Mouse (Mus musculus) embryonic facial prominence, embryonic 13.5 days (tissue): Measurements from ENCODE around the gene Flt1. TPM values are rescaled to one million over a fixed set of nuclear protein-coding genes. Genes with fewer than 3 reads are reported as not detected.

Experiments used
- ATAC-seq: fragments of 200-750 bp; cut with Nextera tagmentation; 2 replicates; pipeline ENCODE4 v1.8.0; 2017; ENCODE audit warnings: low read depth; ENCODE audit not compliant: insufficient number of reproducible peaks, insufficient read depth, low FRiP score, low TSS enrichment
- H3K27ac ChIP-seq: fragments of 300-500 bp; sonication (generic); 2 replicates; pipeline ENCODE4 v1.5.1; 2015; ENCODE audit warnings: moderate library complexity, mild to moderate bottlenecking, inconsistent platforms
- H3K27me3 ChIP-seq: fragments of 300-500 bp; sonication (generic); 2 replicates; pipeline ENCODE4 v1.6.1; 2015; ENCODE audit warnings: mild to moderate bottlenecking, inconsistent platforms
- H3K36me3 ChIP-seq: fragments of 300-500 bp; sonication (generic); 2 replicates; pipeline ENCODE4 v1.6.1; 2015; ENCODE audit warnings: mild to moderate bottlenecking, inconsistent platforms
- H3K4me1 ChIP-seq: fragments of 300-500 bp; sonication (generic); 2 replicates; pipeline ENCODE4 v1.6.1; 2015; ENCODE audit warnings: inconsistent platforms
- H3K4me2 ChIP-seq: fragments of 300-500 bp; sonication (generic); 2 replicates; pipeline ENCODE4 v1.6.1; 2015; ENCODE audit warnings: moderate library complexity, mild to moderate bottlenecking, inconsistent platforms
- H3K4me3 ChIP-seq: fragments of 300-500 bp; sonication (generic); 2 replicates; pipeline ENCODE4 v1.5.1; 2015; ENCODE audit warnings: mild to moderate bottlenecking, inconsistent platforms
- H3K9ac ChIP-seq: fragments of 300-500 bp; sonication (generic); 2 replicates; pipeline ENCODE4 v1.6.1; 2015; ENCODE audit warnings: mild to moderate bottlenecking, inconsistent platforms
- H3K9me3 ChIP-seq: fragments of 300-500 bp; sonication (generic); 2 replicates; pipeline ENCODE4 v1.6.1; 2016; ENCODE audit warnings: inconsistent platforms
- WGBS: fragments of 180-500 bp; shearing (Covaris S2); methylation state at CpG from one replicate; pipeline ENCODE4 v1.1.7; 2015; ENCODE audit warnings: mixed read lengths; 5-methylcytosine and 5-hydroxymethylcytosine counted together
- polyA plus RNA-seq: library from polyadenylated mRNA; unstranded; fragments of >200 nt; fragmentation: Nextera tagmentation; extraction: Ambion mirVana; gene quantifications from 2 replicates; pipeline ENCODE4 v1.2.1, GENCODE M21; 2015

Gene Flt1
- polyA plus RNA-seq: 8.8 and 10.0 TPM in 2 replicates

- WGBS: under 1% methylated on average over 82 of the region's 82 CpGs
- peak within 1 kb of the TSS; percentile 48 for H3K4me3 ChIP-seq
- H3K4me1 ChIP-seq: peaks cover 18% of the 10 kb centered on the region
Measured at GRCm38 (mm10) chr5:147725831-147726700, at the start of gene Flt1. Gene Flt1 (minus strand): TSS chr5:147726011.

GRCm38 (mm10) chr5:147775222-147775621 is 49.4 kb upstream of the Flt1 start:
- Histone ChIP-seq H3K36me3 (no peaks in the 10 kb centered on the region), H3K4me2 (no peak overlapping the region), H3K27me3 (no peaks in the 10 kb centered on the region), H3K4me3 (no peak overlapping the region), H3K9me3 (0 out of 2 replicates have a peak, but pooled peaks cover 2% of the 10 kb centered on the region), H3K9ac (no peak overlapping the region), H3K27ac (no peak overlapping the region), H3K4me1 (peaks cover 15% of the 10 kb centered on the region)
- no peak for ATAC-seq
- WGBS: 79% methylated on average over 7 of the region's 7 CpGs

More at GRCm38 (mm10) chr5:147725831-147726700, at the start of gene Flt1:
- H3K9ac ChIP-seq: peak within 1 kb of the TSS; percentile 59
- H3K9me3 ChIP-seq: no peaks in the 10 kb centered on the region
- H3K36me3 ChIP-seq: no peaks in the 10 kb centered on the region
- ATAC-seq: peak; percentile 59; the same call in 1 of the 2 replicates
- no peak within 1 kb of the TSS; the same call in 1 of the 2 replicates for H3K27ac ChIP-seq
- H3K4me2 ChIP-seq: peak within 1 kb of the TSS; percentile 83
- H3K27me3 ChIP-seq: peaks cover 95% of the 10 kb centered on the region

- WGBS: 71% methylated on average over 6 of the region's 6 CpGs
- Histone ChIP-seq H3K27ac (no peak overlapping the region), H3K9me3 (0 out of 2 replicates have a peak, but pooled peaks cover 2% of the 10 kb centered on the region), H3K9ac (no peak overlapping the region), H3K27me3 (no peaks in the 10 kb centered on the region), H3K4me1 (no peaks in the 10 kb centered on the region), H3K36me3 (no peaks in the 10 kb centered on the region), H3K4me3 (no peak overlapping the region), H3K4me2 (no peak overlapping the region)
- ATAC-seq: no peak
Measured at GRCm38 (mm10) chr5:147769918-147770317, 44.1 kb upstream of the Flt1 start.

GRCm38 (mm10) chr5:147764061-147764460 is 38.2 kb upstream of the Flt1 start:
- no peak for ATAC-seq
- Histone ChIP-seq H3K4me1 (no peaks in the 10 kb centered on the region), H3K4me2 (no peak overlapping the region), H3K9ac (no peak overlapping the region), H3K27me3 (0 out of 2 replicates have a peak, but pooled peaks cover 4% of the 10 kb centered on the region), H3K36me3 (no peaks in the 10 kb centered on the region), H3K9me3 (no peaks in the 10 kb centered on the region), H3K4me3 (no peak overlapping the region), H3K27ac (no peak overlapping the region)
- 89% methylated on average over 4 of the region's 4 CpGs for WGBS

GRCm38 (mm10) chr5:147761984-147762383 is 36.2 kb upstream of the Flt1 start:
- Histone ChIP-seq H3K4me1 (no peaks in the 10 kb centered on the region), H3K9me3 (no peaks in the 10 kb centered on the region), H3K4me3 (no peak overlapping the region), H3K9ac (no peak overlapping the region), H3K4me2 (no peak overlapping the region), H3K27me3 (0 out of 2 replicates have a peak, but pooled peaks cover 4% of the 10 kb centered on the region), H3K36me3 (no peaks in the 10 kb centered on the region), H3K27ac (no peak overlapping the region)
- 26% methylated on average over 8 of the region's 8 CpGs for WGBS
- ATAC-seq: no peak

GRCm38 (mm10) chr5:147761275-147761674 is 35.5 kb upstream of the Flt1 start:
- ATAC-seq: no peak
- Histone ChIP-seq H3K4me1 (no peaks in the 10 kb centered on the region), H3K9ac (no peak overlapping the region), H3K27ac (no peak overlapping the region), H3K9me3 (no peaks in the 10 kb centered on the region), H3K36me3 (no peaks in the 10 kb centered on the region), H3K4me2 (no peak overlapping the region), H3K4me3 (no peak overlapping the region), H3K27me3 (0 out of 2 replicates have a peak, but pooled peaks cover 4% of the 10 kb centered on the region)
- WGBS: 10% methylated on average over 9 of the region's 9 CpGs

- WGBS: 73% methylated on average over 9 of the region's 9 CpGs
- Histone ChIP-seq H3K36me3 (no peaks in the 10 kb centered on the region), H3K4me1 (no peaks in the 10 kb centered on the region), H3K27me3 (peaks cover 9% of the 10 kb centered on the region), H3K4me2 (no peak overlapping the region), H3K27ac (no peak overlapping the region), H3K4me3 (no peak overlapping the region), H3K9ac (0 out of 2 replicates have a peak overlapping the region, but pooled peaks have one; percentile 6), H3K9me3 (0 out of 2 replicates have a peak, but pooled peaks cover 5% of the 10 kb centered on the region)
- ATAC-seq: no peak
Measured at GRCm38 (mm10) chr5:147758640-147759319, 33.0 kb upstream of the Flt1 start.

- Histone ChIP-seq H3K4me1 (peaks cover 3% of the 10 kb centered on the region), H3K27ac (no peak overlapping the region), H3K9me3 (0 out of 2 replicates have a peak, but pooled peaks cover 6% of the 10 kb centered on the region), H3K4me3 (no peak overlapping the region), H3K4me2 (no peak overlapping the region), H3K27me3 (peaks cover 16% of the 10 kb centered on the region), H3K36me3 (no peaks in the 10 kb centered on the region), H3K9ac (0 out of 2 replicates have a peak overlapping the region, but pooled peaks have one; percentile 6)
- ATAC-seq: no peak
- 52% methylated on average over 12 of the region's 12 CpGs for WGBS
Measured at GRCm38 (mm10) chr5:147757832-147758587, 32.2 kb upstream of the Flt1 start.

GRCm38 (mm10) chr5:147752914-147753341 is 27.1 kb upstream of the Flt1 start:
- no peaks in the 10 kb centered on the region for H3K36me3 ChIP-seq
- H3K27me3 ChIP-seq: peaks cover 60% of the 10 kb centered on the region
- 1% methylated on average over 25 of the region's 25 CpGs for WGBS
- no peak overlapping the region for H3K27ac ChIP-seq
- ATAC-seq: peak; percentile 32; the same call in 1 of the 2 replicates
- H3K9me3 ChIP-seq: 0 out of 2 replicates have a peak, but pooled peaks cover 6% of the 10 kb centered on the region
- H3K9ac ChIP-seq: no peak overlapping the region
- H3K4me1 ChIP-seq: peaks cover 20% of the 10 kb centered on the region
- H3K4me3 ChIP-seq: peak overlapping the region; percentile 23
- H3K4me2 ChIP-seq: peak overlapping the region; percentile 52

GRCm38 (mm10) chr5:147751673-147752130 is 25.9 kb upstream of the Flt1 start:
- Histone ChIP-seq H3K9ac (peak overlapping the region; percentile 54; the same call in 1 of the 2 replicates), H3K4me2 (peak overlapping the region; percentile 69), H3K9me3 (0 out of 2 replicates have a peak, but pooled peaks cover 6% of the 10 kb centered on the region), H3K27me3 (peaks cover 73% of the 10 kb centered on the region), H3K4me3 (peak overlapping the region; percentile 38), H3K4me1 (peaks cover 21% of the 10 kb centered on the region), H3K27ac (no peak overlapping the region), H3K36me3 (no peaks in the 10 kb centered on the region)
- WGBS: under 1% methylated on average over 27 of the region's 28 CpGs
- no peak for ATAC-seq
